Mouse (Mus musculus): ENCODE data around the gene Ace. TPM values are rescaled to one million over a fixed set of nuclear protein-coding genes. Genes with fewer than 3 reads are reported as not detected.

The Ace gene
- polyA plus RNA-seq, 1 experiment from 2014 or later = 2.4 TPM

GRCm38 (mm10) chr11:105975636-105976035 is 7.9 kb downstream of the Ace start:
- Histone ChIP-seq H3K4me3 (no peak overlapping the region), H3K36me3 (no peaks in the 10 kb centered on the region), H3K9ac (no peak overlapping the region), H3K4me2 (no peak overlapping the region), H3K27ac (no peak overlapping the region), H3K9me3 (no peaks in the 10 kb centered on the region), H3K4me1 (replicated peaks) (no peaks in the 10 kb centered on the region), H3K27me3 (peaks cover 18% of the 10 kb centered on the region)
- ATAC-seq (ENCODE audit: low FRiP score) = no peak
- WGBS = 90% methylated on average over 5 of the region's 5 CpGs

- no peak overlapping the region for H3K4me3 ChIP-seq
- 89% methylated on average over 2 of the region's 2 CpGs for WGBS
- no peaks in the 10 kb centered on the region for H3K36me3 ChIP-seq
- H3K4me2 ChIP-seq = no peak overlapping the region
- 0 out of 2 replicates have a peak, but pooled peaks cover 12% of the 10 kb centered on the region for H3K27me3 ChIP-seq
- H3K9ac ChIP-seq = no peak overlapping the region
- H3K4me1 ChIP-seq (replicated peaks) = no peaks in the 10 kb centered on the region
- no peaks in the 10 kb centered on the region for H3K9me3 ChIP-seq
- no peak overlapping the region for H3K27ac ChIP-seq
- no peak for ATAC-seq (ENCODE audit: low FRiP score)
These were observed 10.5 kb downstream of the Ace start for GRCm38 (mm10) chr11:105978232-105978631.

GRCm38 (mm10) chr11:105978634-105979033 is 10.9 kb downstream of the Ace start:
- no peaks in the 10 kb centered on the region for H3K36me3 ChIP-seq
- H3K27ac ChIP-seq = no peak overlapping the region
- H3K4me1 ChIP-seq (replicated peaks) = no peaks in the 10 kb centered on the region
- no peak for ATAC-seq (ENCODE audit: low FRiP score)
- H3K4me3 ChIP-seq = no peak overlapping the region
- WGBS = 68% methylated on average over 5 of the region's 5 CpGs
- no peak overlapping the region for H3K9ac ChIP-seq
- H3K27me3 ChIP-seq = 0 out of 2 replicates have a peak, but pooled peaks cover 10% of the 10 kb centered on the region
- no peak overlapping the region for H3K4me2 ChIP-seq
- no peaks in the 10 kb centered on the region for H3K9me3 ChIP-seq

DNA sequence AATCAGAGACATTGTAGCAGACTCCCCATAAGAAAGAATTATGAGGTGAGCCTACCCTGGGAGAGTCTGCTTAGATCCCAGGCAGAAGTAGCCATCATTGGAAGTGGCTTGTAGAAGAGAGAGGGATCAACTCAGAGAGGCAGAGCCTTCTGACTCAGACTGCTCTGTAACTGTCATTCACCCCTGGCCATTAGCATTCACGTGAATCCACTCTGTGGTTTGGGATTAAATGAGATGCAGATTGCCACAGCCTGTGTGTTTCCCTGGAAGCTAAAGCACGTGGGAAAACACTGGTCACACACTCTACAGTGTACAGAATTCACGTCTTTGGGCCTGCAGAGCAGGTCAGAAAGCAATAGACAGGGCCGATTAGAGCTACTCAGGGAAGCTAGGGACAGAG is 16.7 kb downstream of the Ace start:
- Histone ChIP-seq H3K4me3 (no peak overlapping the region), H3K27ac (no peak overlapping the region), H3K4me2 (no peak overlapping the region), H3K4me1 (replicated peaks) (0 out of 2 replicates have a peak, but pooled peaks cover 4% of the 10 kb centered on the region), H3K36me3 (no peaks in the 10 kb centered on the region), H3K27me3 (peaks cover 2% of the 10 kb centered on the region; the same call in 1 of the 2 replicates), H3K9ac (no peak overlapping the region), H3K9me3 (no peaks in the 10 kb centered on the region)
- 56% methylated on average over 4 of the region's 4 CpGs for WGBS
- ATAC-seq (ENCODE audit: low FRiP score) = no peak

GRCm38 (mm10) chr11:105987446-105987845 is 19.7 kb downstream of the Ace start:
- no peak for ATAC-seq (ENCODE audit: low FRiP score)
- Histone ChIP-seq H3K4me1 (replicated peaks) (0 out of 2 replicates have a peak, but pooled peaks cover 4% of the 10 kb centered on the region), H3K4me3 (no peak overlapping the region), H3K36me3 (no peaks in the 10 kb centered on the region), H3K27me3 (peaks cover 3% of the 10 kb centered on the region; the same call in 1 of the 2 replicates), H3K4me2 (no peak overlapping the region), H3K27ac (no peak overlapping the region), H3K9ac (no peak overlapping the region), H3K9me3 (no peaks in the 10 kb centered on the region)
- WGBS = 79% methylated on average over 6 of the region's 6 CpGs

DNA sequence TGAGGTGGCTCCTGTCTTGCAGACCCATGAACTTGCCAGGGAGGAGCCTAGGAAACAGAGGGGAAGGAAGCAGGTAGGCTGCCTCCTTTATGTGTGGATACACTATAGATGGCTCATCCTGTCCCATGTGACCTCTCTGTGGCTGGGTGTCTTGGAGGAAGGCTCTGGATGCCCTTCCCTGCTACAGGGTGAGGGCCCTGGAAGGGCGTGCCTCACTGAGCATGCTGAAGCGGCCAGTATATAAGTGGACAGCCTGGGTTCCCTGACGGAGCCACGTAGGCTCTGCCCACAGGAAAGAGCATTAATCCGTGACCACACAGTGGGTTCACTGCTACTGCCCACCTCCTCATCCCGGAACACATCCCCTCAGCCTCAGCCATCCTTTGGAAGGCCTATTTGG is 21.7 kb downstream of the Ace start:
- WGBS = 78% methylated on average over 6 of the region's 6 CpGs
- H3K36me3 ChIP-seq = no peaks in the 10 kb centered on the region
- no peak overlapping the region for H3K4me2 ChIP-seq
- H3K4me3 ChIP-seq = no peak overlapping the region
- 0 out of 2 replicates have a peak, but pooled peaks cover 4% of the 10 kb centered on the region for H3K4me1 ChIP-seq (replicated peaks)
- no peak overlapping the region for H3K27ac ChIP-seq
- peaks cover 3% of the 10 kb centered on the region; the same call in 1 of the 2 replicates for H3K27me3 ChIP-seq
- H3K9me3 ChIP-seq = no peaks in the 10 kb centered on the region
- no peak overlapping the region for H3K9ac ChIP-seq
- ATAC-seq (ENCODE audit: low FRiP score) = no peak

- H3K27ac ChIP-seq = no peak overlapping the region
- H3K4me2 ChIP-seq = no peak overlapping the region
- H3K9ac ChIP-seq = no peak overlapping the region
- 0 out of 2 replicates have a peak, but pooled peaks cover 4% of the 10 kb centered on the region for H3K4me1 ChIP-seq (replicated peaks)
- H3K4me3 ChIP-seq = no peak overlapping the region
- ATAC-seq (ENCODE audit: low FRiP score) = no peak
- 65% methylated on average over 2 of the region's 2 CpGs for WGBS
- H3K27me3 ChIP-seq = peaks cover 3% of the 10 kb centered on the region; the same call in 1 of the 2 replicates
- no peaks in the 10 kb centered on the region for H3K9me3 ChIP-seq
- no peaks in the 10 kb centered on the region for H3K36me3 ChIP-seq
These were observed 22.5 kb downstream of the Ace start for GRCm38 (mm10) chr11:105990231-105990630.

DNA sequence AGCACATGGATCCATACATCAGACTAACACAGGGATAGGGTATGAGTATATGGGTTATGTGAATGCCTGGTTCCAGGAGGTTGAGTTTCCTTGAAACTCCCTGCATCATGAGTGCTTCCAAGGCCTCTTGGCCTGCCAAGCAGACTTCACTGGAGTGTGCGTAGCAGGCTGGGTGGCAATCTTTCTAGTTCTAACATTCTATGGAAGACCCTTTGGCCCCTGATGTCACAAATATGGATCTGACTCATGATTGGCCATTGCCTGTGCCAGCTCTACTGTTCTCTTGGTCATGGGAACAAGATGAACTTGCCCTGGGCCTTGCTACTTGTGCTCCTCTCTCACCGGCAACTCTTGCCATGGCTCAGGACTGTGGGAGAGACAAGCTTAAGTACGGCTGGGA is 26.6 kb downstream of the Ace start, which contains the start of gene Ace3:
Gene Ace3, plus strand, starts transcription at position 301 of the 400 bp plus-strand sequence.
- 0 out of 2 replicates have a peak, but pooled peaks cover under 1% of the 10 kb centered on the region for H3K4me1 ChIP-seq (replicated peaks)
- H3K27ac ChIP-seq = no peak within 1 kb of the TSS
- H3K4me3 ChIP-seq = no peak within 1 kb of the TSS
- no peak for ATAC-seq (ENCODE audit: low FRiP score)
- no peak within 1 kb of the TSS for H3K4me2 ChIP-seq
- H3K27me3 ChIP-seq = peaks cover 5% of the 10 kb centered on the region; the same call in 1 of the 2 replicates
- no peak within 1 kb of the TSS for H3K9ac ChIP-seq
- no peaks in the 10 kb centered on the region for H3K9me3 ChIP-seq
- WGBS = 94% methylated on average over 3 of the region's 3 CpGs
- H3K36me3 ChIP-seq = no peaks in the 10 kb centered on the region

DNA sequence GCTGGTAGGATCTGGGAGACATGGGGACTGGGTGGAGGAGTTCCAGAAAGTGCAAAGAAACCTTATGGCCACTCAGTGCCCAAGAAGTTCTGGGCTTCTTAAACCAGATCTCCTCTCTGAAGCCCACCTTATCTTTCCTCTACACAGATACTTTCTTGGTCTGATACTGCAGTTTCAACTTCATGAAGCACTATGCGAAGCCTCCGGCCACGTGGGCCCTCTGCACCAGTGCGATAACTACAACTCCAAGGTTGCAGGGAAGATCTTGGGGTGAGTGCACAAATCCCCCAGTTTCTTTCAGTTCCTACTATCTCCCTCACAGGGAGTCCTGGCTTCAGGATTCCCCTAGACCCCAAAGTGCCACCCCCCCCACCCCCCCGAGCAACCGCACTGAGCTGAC is 32.3 kb downstream of the Ace start:
- Histone ChIP-seq H3K4me2 (no peak overlapping the region), H3K27me3 (peaks cover 3% of the 10 kb centered on the region; the same call in 1 of the 2 replicates), H3K4me3 (no peak overlapping the region), H3K9ac (no peak overlapping the region), H3K4me1 (replicated peaks) (no peaks in the 10 kb centered on the region), H3K9me3 (no peaks in the 10 kb centered on the region), H3K27ac (no peak overlapping the region), H3K36me3 (no peaks in the 10 kb centered on the region)
- no peak for ATAC-seq (ENCODE audit: low FRiP score)
- 96% methylated on average over 6 of the region's 6 CpGs for WGBS

GRCm38 (mm10) chr11:106001718-106002117 is 34.0 kb downstream of the Ace start:
- H3K4me2 ChIP-seq = no peak overlapping the region
- peaks cover 3% of the 10 kb centered on the region; the same call in 1 of the 2 replicates for H3K27me3 ChIP-seq
- H3K4me1 ChIP-seq (replicated peaks) = peaks cover 14% of the 10 kb centered on the region
- H3K36me3 ChIP-seq = no peaks in the 10 kb centered on the region
- H3K9me3 ChIP-seq = no peaks in the 10 kb centered on the region
- no peak overlapping the region for H3K27ac ChIP-seq
- 60% methylated on average over 4 of the region's 4 CpGs for WGBS
- H3K4me3 ChIP-seq = no peak overlapping the region
- no peak for ATAC-seq (ENCODE audit: low FRiP score)
- no peak overlapping the region for H3K9ac ChIP-seq

DNA sequence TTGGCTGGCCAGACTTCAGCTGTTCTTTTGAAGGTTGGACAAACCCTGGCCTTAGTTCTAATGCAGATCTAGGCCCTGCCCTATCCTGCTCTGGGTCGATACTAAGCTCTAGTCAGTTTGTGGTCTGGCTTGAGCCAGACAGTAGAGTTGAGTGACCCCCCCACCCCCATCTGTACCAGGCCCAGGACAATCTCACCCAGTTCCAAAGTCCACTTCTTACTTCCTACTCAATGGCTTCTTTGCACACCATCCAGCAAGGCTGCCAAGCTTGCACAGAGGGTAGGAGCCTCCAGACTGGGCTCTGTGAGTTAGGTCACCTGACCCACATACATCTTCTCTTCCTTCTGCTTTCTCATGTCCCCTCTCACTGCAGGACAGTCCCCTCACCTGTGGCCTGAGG is 36.8 kb downstream of the Ace start:
- ATAC-seq (ENCODE audit: low FRiP score) = no peak
- WGBS = 78% methylated on average over 1 of the region's 1 CpGs
- H3K4me3 ChIP-seq = no peak overlapping the region

GRCm38 (mm10) chr11:106005970-106006369 is 38.2 kb downstream of the Ace start:
- WGBS = 29% methylated on average over 5 of the region's 5 CpGs
- peaks cover 32% of the 10 kb centered on the region for H3K4me1 ChIP-seq (replicated peaks)
- H3K4me3 ChIP-seq = no peak overlapping the region

More for the DNA sequence above, 36.8 kb downstream of the Ace start:
- Histone ChIP-seq H3K4me1 (replicated peaks) (peaks cover 32% of the 10 kb centered on the region), H3K9ac (no peak overlapping the region), H3K4me2 (no peak overlapping the region), H3K36me3 (no peaks in the 10 kb centered on the region), H3K9me3 (no peaks in the 10 kb centered on the region), H3K27me3 (peaks cover 13% of the 10 kb centered on the region), H3K27ac (no peak overlapping the region)

DNA sequence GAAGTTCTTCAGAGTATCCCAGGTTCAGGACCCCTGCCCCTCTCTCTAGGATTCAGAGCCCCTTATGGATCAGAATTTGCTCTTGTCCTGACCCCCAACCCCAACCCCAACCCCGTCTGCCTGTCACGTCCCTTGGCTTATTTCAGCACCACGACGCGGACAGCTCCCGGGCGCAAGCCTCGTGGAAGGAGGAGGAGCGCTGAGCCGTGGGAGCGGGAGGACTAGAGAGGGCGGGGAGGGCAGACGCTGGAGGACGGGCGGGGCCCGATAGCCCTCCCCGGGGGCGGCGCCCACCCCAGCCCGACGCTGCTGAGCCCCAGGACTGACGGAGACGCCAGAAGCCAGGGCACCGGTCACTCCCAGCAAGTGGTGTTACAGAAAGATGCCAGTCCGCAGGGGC is 40.1 kb downstream of the Ace start, which contains the start of gene Kcnh6:
Gene Kcnh6, plus strand, starts transcription at position 304 of the 400 bp plus-strand sequence.
- Histone ChIP-seq H3K9ac (peak within 1 kb of the TSS; percentile 46; the same call in 1 of the 2 replicates), H3K9me3 (no peaks in the 10 kb centered on the region), H3K4me1 (replicated peaks) (peaks cover 36% of the 10 kb centered on the region), H3K36me3 (no peaks in the 10 kb centered on the region), H3K4me2 (peak within 1 kb of the TSS; percentile 52), H3K4me3 (peak within 1 kb of the TSS; percentile 19), H3K27ac (no peak within 1 kb of the TSS), H3K27me3 (peaks cover 29% of the 10 kb centered on the region)
- 1% methylated on average over 25 of the region's 25 CpGs for WGBS
- no peak for ATAC-seq (ENCODE audit: low FRiP score)

More at GRCm38 (mm10) chr11:106005970-106006369, 38.2 kb downstream of the Ace start:
- H3K36me3 ChIP-seq = no peaks in the 10 kb centered on the region
- H3K9ac ChIP-seq = no peak overlapping the region
- no peak overlapping the region for H3K27ac ChIP-seq
- H3K9me3 ChIP-seq = no peaks in the 10 kb centered on the region
- H3K4me2 ChIP-seq = no peak overlapping the region
- H3K27me3 ChIP-seq = peaks cover 22% of the 10 kb centered on the region
- no peak for ATAC-seq (ENCODE audit: low FRiP score)

Measured in hindbrain, embryonic 13.5 days (tissue).